In the genomic region with DNA sequence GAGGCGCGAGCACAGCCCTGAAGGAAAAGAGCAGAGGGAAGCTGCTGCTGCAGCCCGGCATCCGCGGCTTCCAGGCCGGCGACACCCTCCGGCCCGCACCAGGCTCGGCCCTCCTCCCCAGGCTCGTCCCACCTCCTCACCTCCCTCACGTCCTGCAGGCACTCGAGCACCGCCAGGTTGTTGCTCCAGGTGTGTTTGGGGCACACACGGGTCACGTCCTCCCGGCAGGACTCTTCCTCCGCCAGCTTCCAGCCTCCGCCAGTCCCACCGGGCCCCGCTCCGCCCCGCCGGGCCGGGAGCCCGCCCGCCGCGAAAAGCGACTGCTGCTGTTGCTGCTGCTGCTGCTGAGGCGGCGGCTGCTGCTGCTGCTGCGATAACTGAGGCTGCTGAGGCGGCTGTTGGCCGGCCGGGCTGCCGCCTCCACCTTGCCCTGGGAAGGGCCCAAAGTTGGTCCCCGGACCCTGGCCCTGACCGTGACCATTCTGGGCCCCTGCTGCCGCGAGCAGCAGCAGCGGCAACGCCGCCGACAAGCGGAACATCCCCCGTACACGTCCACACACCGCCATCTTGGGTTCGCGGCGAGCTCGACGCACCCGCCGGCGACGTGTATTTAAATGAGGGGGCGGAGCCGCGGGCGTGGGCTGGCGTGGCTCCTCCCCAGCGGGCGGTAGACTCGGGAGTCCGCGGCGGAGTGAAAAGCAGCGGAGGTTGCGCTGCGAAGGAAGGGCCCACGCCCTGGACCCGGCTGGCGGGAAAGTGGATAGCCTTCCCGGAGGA, we compare ENCODE assay signal across 8 mouse cellular contexts. TPM values are rescaled to one million over a fixed set of nuclear protein-coding genes. Genes with fewer than 3 reads are reported as not detected.
DNase-seq lines count a peak whose midpoint lies in the region; ATAC-seq lines count a peak whose summit lies in the region.

A gene (minus strand): TSS at position 586 of the 777 bp plus-strand sequence.

- H3K9ac ChIP-seq in heart, embryonic 14.5 days (ENCODE audit: low read length), result peak within 1 kb of the TSS; percentile 91
- peak within 1 kb of the TSS; percentile 94 for H3K9ac ChIP-seq in liver, embryonic 13.5 days
- H3K9ac ChIP-seq in stomach, embryonic 16.5 days (ENCODE audit: low read length), result peak within 1 kb of the TSS; percentile 99

- H3K27ac ChIP-seq in heart, embryonic 14.5 days (replicated peaks in 1 of 2; ENCODE audit: control insufficient read depth in 1 of 2, insufficient read depth in 1 of 2, low read depth in 2 of 2, low read length in 2 of 2), result peak within 1 kb of the TSS; percentile 98 to 99
- H3K27ac ChIP-seq in liver, embryonic 13.5 days, result peak within 1 kb of the TSS; percentile 97
- peak within 1 kb of the TSS; percentile 99 for H3K27ac ChIP-seq in stomach, embryonic 16.5 days (ENCODE audit: low read length)

- WGBS in heart, embryonic 14.5 days, result under 1% methylated on average over 72 of the region's 76 CpGs
- under 1% methylated on average over 74 of the region's 76 CpGs for WGBS in liver, embryonic 13.5 days (ENCODE audit: insufficient replicate concordance)
- WGBS in stomach, embryonic 16.5 days, result under 1% methylated on average over 73 of the region's 76 CpGs

- no peaks in the 10 kb centered on the region for H3K9me3 ChIP-seq in heart, embryonic 14.5 days (ENCODE audit: control insufficient read depth, low read length)
- H3K9me3 ChIP-seq in liver, embryonic 13.5 days (replicated peaks), result no peaks in the 10 kb centered on the region
- H3K9me3 ChIP-seq in stomach, embryonic 16.5 days (replicated peaks; ENCODE audit: control insufficient read depth, low read length), result no peaks in the 10 kb centered on the region

- peak; percentile 87 for ATAC-seq in CD4-positive, CD25-positive, alpha-beta regulatory T cell, adult 4 months
- peak; percentile 83 for ATAC-seq in heart, embryonic 14.5 days (ENCODE audit: insufficient number of reproducible peaks, insufficient read depth, low FRiP score, low read depth)
- peak; percentile 89 for ATAC-seq in liver, embryonic 13.5 days (ENCODE audit: low read depth)
- peak; percentile 96 for ATAC-seq in stomach, embryonic 16.5 days (ENCODE audit: insufficient read depth, low FRiP score)

- peak; percentile 88 for DNase-seq in c-Kit-negative CD71-positive TER-119-positive erythroid progenitor cells, embryonic 14.5 days (ENCODE audit: low read depth, low spot score)
- DNase-seq in fibroblast of lung, adult 2 months (ENCODE audit: low read depth), result peak; percentile 83
- peak; percentile 97 for DNase-seq in kidney, postnatal 14 days
- DNase-seq in liver, embryonic 13.5 days, result peak; percentile 90
- peak; percentile 95 for DNase-seq in neural tube, embryonic 10.5 days (ENCODE audit: extremely low spot score, low spot score)

- no peaks in the 10 kb centered on the region for H3K36me3 ChIP-seq in heart, embryonic 14.5 days (ENCODE audit: control insufficient read depth, insufficient read depth, low read length)
- peaks cover 4% of the 10 kb centered on the region; the same call in 1 of the 2 replicates for H3K36me3 ChIP-seq in liver, embryonic 13.5 days
- H3K36me3 ChIP-seq in stomach, embryonic 16.5 days (ENCODE audit: control insufficient read depth, insufficient read depth, low read length), result no peaks in the 10 kb centered on the region

- H3K27me3 ChIP-seq in heart, embryonic 14.5 days (ENCODE audit: control insufficient read depth, insufficient read depth, low read length), result no peaks in the 10 kb centered on the region
- H3K27me3 ChIP-seq in liver, embryonic 13.5 days, result peaks cover 18% of the 10 kb centered on the region; the same call in 1 of the 2 replicates
- no peaks in the 10 kb centered on the region for H3K27me3 ChIP-seq in stomach, embryonic 16.5 days (ENCODE audit: control insufficient read depth, insufficient read depth, low read length)

- H3K4me3 ChIP-seq in heart, embryonic 14.5 days (ENCODE audit: control insufficient read depth in 1 of 2, insufficient read depth in 1 of 2, low read depth in 1 of 2, low read length in 2 of 2), result peak within 1 kb of the TSS; percentile 75 to 92
- peak within 1 kb of the TSS; percentile 91 for H3K4me3 ChIP-seq in liver, embryonic 13.5 days (replicated peaks)
- H3K4me3 ChIP-seq in stomach, embryonic 16.5 days (replicated peaks; ENCODE audit: low read length), result peak within 1 kb of the TSS; percentile 96

- peaks cover 8 to 31% of the 10 kb centered on the region in 2 experiments for H3K4me1 ChIP-seq in heart, embryonic 14.5 days (ENCODE audit: control insufficient read depth in 2 of 2, insufficient read depth in 2 of 2, low read length in 2 of 2)
- H3K4me1 ChIP-seq in liver, embryonic 13.5 days (replicated peaks), result peaks cover 28% of the 10 kb centered on the region
- H3K4me1 ChIP-seq in stomach, embryonic 16.5 days (ENCODE audit: control insufficient read depth, insufficient read depth, low read length), result no peaks in the 10 kb centered on the region

- peak within 1 kb of the TSS; percentile 67 for H3K4me2 ChIP-seq in heart, embryonic 14.5 days (ENCODE audit: low read length)
- peak within 1 kb of the TSS; percentile 82 for H3K4me2 ChIP-seq in liver, embryonic 13.5 days
- peak within 1 kb of the TSS; percentile 58 for H3K4me2 ChIP-seq in stomach, embryonic 16.5 days (ENCODE audit: low read depth, low read length)

RNA-seq across cellular contexts. Expression of the gene that starts here (rescaled TPM):
- 10 to 100 TPM; 27.4 to 32.1 TPM for polyA plus RNA-seq in CD4-positive, CD25-positive, alpha-beta regulatory T cell, adult 4 months (2017; shearing (Covaris generic))
- 83.5 and 85.1 TPM in 2 replicates for polyA plus RNA-seq in heart, embryonic 14.5 days (2014; fragmentation: Nextera tagmentation; extraction: Ambion mirVana)
- 14.3 and 17.1 TPM in 2 replicates for polyA plus RNA-seq in liver, embryonic 13.5 days (2015; fragmentation: Nextera tagmentation; extraction: Ambion mirVana)
- 53.9 and 54.2 TPM in 2 replicates for polyA plus RNA-seq in stomach, embryonic 16.5 days (2015; fragmentation: Nextera tagmentation; extraction: Ambion mirVana)

Comparison
In these comparisons a context has a peak if more than half of its experiments do, and no peak if none do; other contexts are left out.
1. Peak in every context shown above with its lines: DNase-seq, ATAC-seq, H3K4me3 ChIP-seq and H3K27ac ChIP-seq.